Mouse (Mus musculus) kidney, embryonic 16.5 days (tissue): ENCODE measurements around the gene Plekhg6. TPM values are rescaled to one million over a fixed set of nuclear protein-coding genes. Genes with fewer than 3 reads are reported as not detected.

Experiments
- ATAC-seq: fragments of 200-750 bp; cut with Nextera tagmentation; 2 replicates; pipeline ENCODE4 v1.8.0; 2017; ENCODE audit warnings: moderate TSS enrichment; ENCODE audit not compliant: low FRiP score, low TSS enrichment
- H3K27ac ChIP-seq: fragments of 300-500 bp; sonication (generic); 2 replicates; pipeline ENCODE4 v1.5.1; 2014; ENCODE audit warnings: low read length
- H3K27me3 ChIP-seq: fragments of 300-500 bp; sonication (generic); 2 replicates; pipeline ENCODE4 v1.6.1; 2014; ENCODE audit warnings: low read length, control low read depth, mixed read lengths; ENCODE audit not compliant: insufficient read depth
- H3K36me3 ChIP-seq: fragments of 300-500 bp; sonication (generic); 2 replicates; pipeline ENCODE4 v1.6.1; 2014; ENCODE audit warnings: low read length, control low read depth, mixed read lengths; ENCODE audit not compliant: insufficient read depth
- H3K4me1 ChIP-seq: fragments of 300-500 bp; sonication (generic); 2 replicates; pipeline ENCODE4 v1.6.1; 2014; ENCODE audit warnings: low read length, control low read depth, mixed read lengths; ENCODE audit not compliant: insufficient read depth
- H3K4me2 ChIP-seq: fragments of 300-500 bp; sonication (generic); replicated peaks from 2 replicates; pipeline ENCODE4 v1.6.1; 2014; ENCODE audit warnings: low read depth, low read length
- H3K4me3 ChIP-seq: fragments of 300-500 bp; sonication (generic); 2 replicates; pipeline ENCODE4 v1.5.1; 2014; ENCODE audit warnings: mild to moderate bottlenecking, low read length
- H3K9ac ChIP-seq: fragments of 300-500 bp; sonication (generic); replicated peaks from 2 replicates; pipeline ENCODE4 v1.6.1; 2014; ENCODE audit warnings: low read length
- H3K9me3 ChIP-seq: fragments of 300-500 bp; sonication (generic); 2 replicates; pipeline ENCODE4 v1.6.1; 2016; ENCODE audit warnings: low read length, control low read depth
- whole genome bisulfite sequencing: fragments of 180-500 bp; shearing (Covaris S2); extraction: QIAGEN DNeasy Blood & Tissue Kit; methylation state at CpG from one replicate; pipeline ENCODE4 v1.1.7; 2014; 5-methylcytosine and 5-hydroxymethylcytosine counted together
- polyA plus RNA-seq: library from polyadenylated mRNA; unstranded; fragments of >200 nt; fragmentation: Nextera tagmentation; extraction: Ambion mirVana; gene quantifications from 2 replicates; pipeline ENCODE4 v1.2.1, GENCODE M21; 2015

Plekhg6 gene
- polyA plus RNA-seq, 1 experiment from 2014 or later = 4.9 TPM

DNA sequence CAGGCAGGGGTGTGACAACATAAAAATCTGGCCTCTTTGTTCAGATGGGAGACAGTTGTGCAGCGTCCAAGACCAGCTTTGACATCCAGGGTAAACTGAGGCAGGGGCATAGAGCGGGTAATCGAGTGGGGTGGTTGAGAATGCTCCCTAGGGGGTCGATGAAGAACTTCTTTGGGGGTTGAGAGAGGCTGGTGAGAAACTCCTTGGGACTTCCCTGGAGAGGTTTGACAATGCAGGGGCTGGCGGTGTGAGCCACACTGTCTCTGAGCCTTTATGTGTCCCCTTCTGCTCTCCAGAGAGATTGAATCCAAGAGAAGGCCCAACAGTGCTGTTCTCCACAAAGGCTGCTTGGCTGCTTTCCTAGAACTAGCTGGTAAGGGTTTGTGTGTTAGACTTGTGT is 9.3 kb upstream of the Plekhg6 start:
- WGBS = 89% methylated on average over 5 of the region's 5 CpGs
- Histone ChIP-seq H3K36me3 (no peaks in the 10 kb centered on the region), H3K4me3 (no peak overlapping the region), H3K27ac (no peak overlapping the region), H3K4me1 (no peaks in the 10 kb centered on the region), H3K9me3 (no peaks in the 10 kb centered on the region), H3K9ac (no peak overlapping the region), H3K4me2 (no peak overlapping the region), H3K27me3 (no peaks in the 10 kb centered on the region)
- ATAC-seq = no peak

- H3K27ac ChIP-seq = no peak overlapping the region
- peaks cover 10% of the 10 kb centered on the region for H3K27me3 ChIP-seq
- 55% methylated on average over 6 of the region's 6 CpGs for WGBS
- peaks cover under 1% of the 10 kb centered on the region; the same call in 1 of the 2 replicates for H3K4me1 ChIP-seq
- H3K9me3 ChIP-seq = no peaks in the 10 kb centered on the region
- no peak overlapping the region for H3K4me2 ChIP-seq
- no peak for ATAC-seq
- H3K4me3 ChIP-seq = no peak overlapping the region
- no peaks in the 10 kb centered on the region for H3K36me3 ChIP-seq
- no peak overlapping the region for H3K9ac ChIP-seq
Observed at GRCm38 (mm10) chr6:125386080-125386479, 5.5 kb upstream of the Plekhg6 start.

DNA sequence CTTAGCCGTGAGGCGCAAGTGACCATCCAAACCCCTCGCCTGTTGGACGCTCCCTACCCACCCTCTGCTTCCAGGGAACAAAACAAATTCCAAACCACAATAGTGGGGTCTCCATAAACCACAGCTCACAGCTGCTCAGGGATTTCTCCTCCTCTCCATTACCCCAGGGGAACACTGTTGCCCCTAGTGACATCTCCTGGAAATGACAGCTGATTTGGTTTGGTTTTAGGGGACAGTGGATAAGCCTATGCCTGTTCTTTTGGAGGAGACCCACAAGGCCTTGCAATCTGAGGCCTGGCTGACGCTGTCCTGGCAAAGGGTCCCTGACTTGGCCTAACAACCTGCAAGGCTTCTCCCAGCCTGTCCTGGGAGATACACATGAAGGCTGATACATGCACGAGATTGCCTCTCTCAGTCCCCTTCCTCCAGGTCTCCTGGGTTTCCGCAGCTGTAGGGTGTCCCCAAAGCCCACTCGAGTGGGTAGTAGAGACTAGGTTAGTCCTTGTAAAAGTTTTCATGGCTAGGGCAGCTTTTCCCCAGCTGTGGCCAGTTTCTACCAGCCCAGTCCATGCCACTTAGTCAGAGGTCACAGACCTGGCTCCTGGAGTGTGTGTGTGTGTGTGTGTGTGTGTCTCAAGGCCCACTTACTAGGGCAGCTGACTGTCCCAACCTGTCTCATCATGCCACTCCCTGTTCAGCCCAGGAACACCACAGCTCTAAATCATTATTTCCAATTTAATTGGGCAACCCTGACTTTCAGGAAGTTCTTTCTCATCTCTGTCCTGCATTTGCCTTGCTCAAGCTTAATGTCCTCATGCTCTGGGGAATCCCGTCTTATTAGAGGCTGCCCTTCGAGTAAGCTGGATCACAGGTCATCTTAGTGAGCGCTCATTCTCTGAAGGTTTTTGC is 4.7 kb upstream of the Plekhg6 start:
- H3K4me2 ChIP-seq = no peak overlapping the region
- H3K9ac ChIP-seq = no peak overlapping the region
- H3K27ac ChIP-seq = no peak overlapping the region
- no peaks in the 10 kb centered on the region for H3K36me3 ChIP-seq
- H3K27me3 ChIP-seq = peaks cover 17% of the 10 kb centered on the region
- H3K4me1 ChIP-seq = peaks cover 8% of the 10 kb centered on the region
- ATAC-seq = no peak
- no peaks in the 10 kb centered on the region for H3K9me3 ChIP-seq
- 67% methylated on average over 11 of the region's 11 CpGs for WGBS
- no peak overlapping the region for H3K4me3 ChIP-seq

DNA sequence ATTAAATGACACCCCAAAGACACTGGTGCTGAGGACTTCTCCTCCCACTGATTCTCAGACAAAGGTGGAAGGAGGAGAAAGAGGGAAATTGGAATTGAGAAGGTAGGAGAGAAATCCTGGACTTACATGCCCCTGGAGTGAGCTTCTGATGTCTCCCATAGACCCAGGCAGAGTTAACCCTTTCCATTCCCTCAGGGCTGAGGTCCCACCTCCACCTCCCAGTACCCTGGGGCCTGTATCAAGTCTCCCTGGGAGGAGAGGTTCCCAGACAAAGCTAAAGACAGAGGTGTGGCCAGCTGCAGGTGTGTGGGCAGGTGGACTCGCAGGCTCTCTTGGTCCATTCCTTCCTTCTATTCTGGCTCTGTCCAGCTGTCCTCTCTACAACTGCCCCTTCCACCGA is 1.4 kb upstream of the Plekhg6 start:
- no peaks in the 10 kb centered on the region for H3K9me3 ChIP-seq
- peaks cover 40% of the 10 kb centered on the region for H3K4me1 ChIP-seq
- no peak overlapping the region for H3K9ac ChIP-seq
- H3K4me3 ChIP-seq = no peak overlapping the region
- peaks cover 35% of the 10 kb centered on the region for H3K27me3 ChIP-seq
- no peak overlapping the region for H3K4me2 ChIP-seq
- H3K27ac ChIP-seq = no peak overlapping the region
- 38% methylated on average over 2 of the region's 2 CpGs for WGBS
- ATAC-seq = no peak
- no peaks in the 10 kb centered on the region for H3K36me3 ChIP-seq

GRCm38 (mm10) chr6:125379781-125380180 is 812 bp downstream of the Plekhg6 start:
- Histone ChIP-seq H3K27ac (no peak overlapping the region), H3K36me3 (peaks cover 2% of the 10 kb centered on the region; the same call in 1 of the 2 replicates), H3K9me3 (no peaks in the 10 kb centered on the region), H3K9ac (peak overlapping the region; percentile 66), H3K4me3 (peak overlapping the region; percentile 59), H3K27me3 (peaks cover 35% of the 10 kb centered on the region), H3K4me2 (peak overlapping the region; percentile 93), H3K4me1 (peaks cover 40% of the 10 kb centered on the region)
- WGBS = 4% methylated on average over 9 of the region's 9 CpGs
- no peak for ATAC-seq

- H3K4me3 ChIP-seq = no peak overlapping the region
- peak overlapping the region; percentile 37 for H3K4me2 ChIP-seq
- peaks cover 35% of the 10 kb centered on the region for H3K27me3 ChIP-seq
- peaks cover 40% of the 10 kb centered on the region for H3K4me1 ChIP-seq
- 0 out of 2 replicates have a peak, but pooled peaks have one; percentile 1 for ATAC-seq
- H3K9ac ChIP-seq = 0 out of 2 replicates have a peak overlapping the region, but pooled peaks have one; percentile 33
- no peak overlapping the region for H3K27ac ChIP-seq
- H3K36me3 ChIP-seq = peaks cover 2% of the 10 kb centered on the region; the same call in 1 of the 2 replicates
- no peaks in the 10 kb centered on the region for H3K9me3 ChIP-seq
- WGBS = 28% methylated on average over 6 of the region's 6 CpGs
Observed at GRCm38 (mm10) chr6:125378621-125379020, 2.0 kb downstream of the Plekhg6 start.

DNA sequence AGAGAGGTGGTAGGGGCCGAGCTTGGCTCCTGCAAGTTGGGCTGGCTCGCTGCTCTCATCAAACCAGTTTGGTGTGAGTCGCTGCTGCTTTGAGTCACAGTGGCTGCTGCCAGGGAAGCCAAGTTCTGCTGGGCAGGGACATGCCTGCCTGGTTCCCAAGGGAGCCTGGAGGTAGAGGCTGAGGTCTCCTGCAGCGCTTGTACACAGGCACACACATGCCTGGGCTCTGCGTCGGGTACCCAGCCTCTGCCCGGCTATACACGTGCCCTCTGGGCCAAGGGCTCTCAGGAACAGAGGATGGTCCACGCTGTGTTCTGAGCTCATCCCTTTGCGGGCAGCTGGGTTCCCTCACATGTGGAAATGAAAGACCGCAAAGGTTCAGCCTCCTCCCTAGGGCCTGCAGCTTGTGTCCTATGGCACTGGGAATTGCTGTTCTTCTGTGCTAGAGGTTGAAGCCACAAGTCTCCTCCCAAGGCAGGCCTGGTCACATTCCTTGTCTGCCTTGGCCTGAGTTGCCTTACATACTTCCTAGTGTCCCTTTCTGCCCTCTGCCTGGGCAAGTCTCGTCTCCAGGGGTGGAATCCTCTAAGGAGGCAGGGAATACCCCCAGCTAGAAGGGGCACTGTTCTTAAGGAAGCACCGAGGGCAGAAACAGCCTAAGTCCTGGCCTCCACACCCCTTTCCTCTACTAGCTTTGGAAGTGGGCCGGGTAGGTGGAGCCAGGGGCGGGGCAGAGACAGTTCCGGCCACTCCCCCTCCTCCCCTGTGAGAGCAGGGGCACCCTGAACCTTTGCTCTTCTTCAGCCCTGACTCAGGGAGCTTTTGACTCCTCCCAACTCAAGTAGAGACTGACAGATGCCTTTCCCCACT is 2.8 kb downstream of the Plekhg6 start:
- Histone ChIP-seq H3K9ac (peak overlapping the region; percentile 33), H3K27ac (peak overlapping the region; percentile 58; the same call in 1 of the 2 replicates)

DNA sequence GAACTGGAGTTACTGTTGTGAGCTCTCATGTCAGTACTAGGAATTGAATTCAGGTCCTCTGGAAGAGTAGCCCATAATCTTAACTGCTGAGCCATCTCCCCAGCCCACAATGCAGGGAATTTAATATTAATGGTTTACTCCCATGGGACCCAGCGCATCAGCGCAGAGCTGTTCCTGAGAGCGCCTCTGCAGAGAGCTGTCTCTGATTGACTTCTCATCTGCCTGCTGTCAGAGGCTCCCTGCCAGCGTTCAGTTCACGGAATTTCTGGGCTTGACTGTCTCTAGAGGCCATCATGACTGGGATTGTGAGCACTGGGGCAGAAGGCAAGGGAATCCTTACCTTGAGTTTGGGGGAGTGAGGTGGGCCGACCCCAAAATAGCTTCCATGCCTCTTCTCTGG is 3.6 kb downstream of the Plekhg6 start:
- H3K4me2 ChIP-seq = no peak overlapping the region
- H3K4me3 ChIP-seq = no peak overlapping the region
- peaks cover 28% of the 10 kb centered on the region for H3K27me3 ChIP-seq
- H3K4me1 ChIP-seq = peaks cover 40% of the 10 kb centered on the region
- peak overlapping the region; percentile 33; the same call in 1 of the 2 replicates for H3K9ac ChIP-seq
- ATAC-seq = no peak
- no peak overlapping the region for H3K27ac ChIP-seq
- 65% methylated on average over 6 of the region's 6 CpGs for WGBS
- H3K36me3 ChIP-seq = peaks cover 2% of the 10 kb centered on the region; the same call in 1 of the 2 replicates
- no peaks in the 10 kb centered on the region for H3K9me3 ChIP-seq

More for the DNA sequence above, 2.8 kb downstream of the Plekhg6 start:
- 37% methylated on average over 16 of the region's 16 CpGs for WGBS
- H3K4me1 ChIP-seq = peaks cover 40% of the 10 kb centered on the region
- H3K27me3 ChIP-seq = peaks cover 35% of the 10 kb centered on the region
- H3K36me3 ChIP-seq = peaks cover 2% of the 10 kb centered on the region; the same call in 1 of the 2 replicates
- no peaks in the 10 kb centered on the region for H3K9me3 ChIP-seq
- H3K4me2 ChIP-seq = peak overlapping the region; percentile 37
- peak; percentile 73 for ATAC-seq
- H3K4me3 ChIP-seq = peak overlapping the region; percentile 10; the same call in 1 of the 2 replicates

DNA sequence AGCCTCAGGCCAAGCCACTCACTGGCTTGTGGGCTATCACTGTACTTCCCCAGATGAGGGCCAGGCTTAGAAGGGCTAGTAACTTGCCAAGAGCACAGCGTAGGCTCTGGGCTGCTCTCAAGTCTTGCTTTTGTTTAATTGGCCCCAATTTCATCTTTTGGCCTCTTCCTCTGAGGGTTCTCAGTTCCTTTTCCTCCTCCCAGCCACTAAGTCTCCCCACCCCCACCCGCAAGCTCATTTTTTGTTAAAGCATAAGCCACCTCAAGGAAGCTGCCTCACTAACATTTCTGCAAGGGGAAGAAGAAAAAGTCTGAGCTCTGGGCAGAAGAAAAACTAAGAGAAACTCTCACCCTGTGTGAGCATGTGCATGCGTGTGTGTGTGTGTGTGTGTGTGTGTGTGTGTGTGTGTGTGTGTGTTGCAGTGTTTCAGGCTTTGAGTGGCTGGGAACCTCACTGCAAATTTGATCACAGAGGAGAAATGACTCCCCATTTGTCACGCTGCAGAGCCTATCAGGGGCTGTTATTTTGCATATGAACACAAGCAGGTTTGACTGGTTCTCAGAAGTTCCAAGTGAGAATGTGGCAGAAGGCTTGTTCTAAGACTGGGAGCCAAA is 12.7 kb downstream of the Plekhg6 start:
- WGBS = 52% methylated on average over 4 of the region's 4 CpGs

More for the DNA sequence above, 12.7 kb downstream of the Plekhg6 start:
- no peaks in the 10 kb centered on the region for H3K36me3 ChIP-seq
- no peaks in the 10 kb centered on the region for H3K27me3 ChIP-seq
- ATAC-seq = no peak
- no peak overlapping the region for H3K4me3 ChIP-seq
- peak overlapping the region; percentile 64 for H3K27ac ChIP-seq
- H3K4me1 ChIP-seq = peaks cover 33% of the 10 kb centered on the region
- no peak overlapping the region for H3K4me2 ChIP-seq
- H3K9me3 ChIP-seq = no peaks in the 10 kb centered on the region
- H3K9ac ChIP-seq = no peak overlapping the region
